Mouse (Mus musculus) small intestine, adult 2 months (tissue): ENCODE measurements around the gene Ccdc78.

Experiments used
- CTCF ChIP-seq: fragments of 200-500 bp; IDR thresholded peaks from 2 replicates; pipeline ENCODE4 v1.5.1; 2012; ENCODE audit warnings: low read depth, mild to moderate bottlenecking, control low read depth, inconsistent platforms, low read length, moderate library complexity, mixed read lengths; ENCODE audit not compliant: insufficient replicate concordance, insufficient read length; ENCODE audit errors: extremely low read depth
- POLR2A ChIP-seq: fragments of 200-500 bp; IDR thresholded peaks from 2 replicates; pipeline ENCODE4 v1.6.1; 2012; ENCODE audit warnings: low read depth, mild to moderate bottlenecking, control low read depth, inconsistent platforms, low read length, moderate library complexity

GRCm38 (mm10) chr17:25810890-25811289 lies 24.5 kb downstream of the Ccdc78 start:
- TF ChIP-seq CTCF (no peak), POLR2A (no peak)
